Mouse (Mus musculus) neural tube, embryonic 11.5 days (tissue): Measurements from ENCODE around the gene Cd96. TPM values are rescaled to one million over a fixed set of nuclear protein-coding genes. Genes with fewer than 3 reads are reported as not detected.

Experiments
- ATAC-seq: fragments of 200-750 bp; cut with Nextera tagmentation; 2 replicates; pipeline ENCODE4 v1.8.0; 2017; ENCODE audit warnings: moderate number of reproducible peaks, mild to moderate bottlenecking, moderate TSS enrichment, moderate library complexity; ENCODE audit not compliant: insufficient read depth, low FRiP score, low TSS enrichment
- DNase-seq: peaks from one replicate; pipeline ENCODE4 v3.0.0-alpha.2; 2015; ENCODE audit warnings: low spot score
- H3K27ac ChIP-seq: fragments of 300-500 bp; sonication (generic); 2 replicates; pipeline ENCODE4 v1.5.1; 2014; ENCODE audit warnings: low read depth, mild to moderate bottlenecking, low read length
- H3K27me3 ChIP-seq: fragments of 300-500 bp; sonication (generic); 2 replicates; pipeline ENCODE4 v1.6.1; 2014; ENCODE audit warnings: mild to moderate bottlenecking, low read length, mixed read lengths; ENCODE audit not compliant: control insufficient read depth, insufficient read depth
- H3K36me3 ChIP-seq: fragments of 300-500 bp; sonication (generic); 2 replicates; pipeline ENCODE4 v1.6.1; 2014; ENCODE audit warnings: mild to moderate bottlenecking, low read length, moderate library complexity, mixed read lengths; ENCODE audit not compliant: control insufficient read depth, insufficient read depth
- H3K4me1 ChIP-seq: fragments of 300-500 bp; sonication (generic); 2 replicates; pipeline ENCODE4 v1.6.1; 2014; ENCODE audit warnings: low read length, mixed read lengths; ENCODE audit not compliant: control insufficient read depth, insufficient read depth
- H3K4me2 ChIP-seq: fragments of 300-500 bp; sonication (generic); 2 replicates; pipeline ENCODE4 v1.6.1; 2014; ENCODE audit warnings: low read depth, mild to moderate bottlenecking, moderate library complexity
- H3K4me3 ChIP-seq: fragments of 300-500 bp; sonication (generic); 2 replicates; pipeline ENCODE4 v1.5.1; 2014; ENCODE audit warnings: low read depth, low read length
- H3K9ac ChIP-seq: fragments of 300-500 bp; sonication (generic); 2 replicates; pipeline ENCODE4 v1.6.1; 2014; ENCODE audit warnings: mild to moderate bottlenecking, low read length
- H3K9me3 ChIP-seq: fragments of 300-500 bp; sonication (generic); 2 replicates; pipeline ENCODE4 v1.6.1; 2016; ENCODE audit warnings: low read length; ENCODE audit not compliant: control insufficient read depth
- WGBS: fragments of 180-500 bp; shearing (Covaris S2); extraction: QIAGEN DNeasy Blood & Tissue Kit; methylation state at CpG from one replicate; pipeline ENCODE4 v1.1.7; 2014; 5-methylcytosine and 5-hydroxymethylcytosine counted together
- polyA plus RNA-seq: library from polyadenylated mRNA; unstranded; fragments of >200 nt; fragmentation: Nextera tagmentation; extraction: Ambion mirVana; gene quantifications from 2 replicates; pipeline ENCODE4 v1.2.1, GENCODE M21; 2014

Gene Cd96
- polyA plus RNA-seq, 1 experiment from 2014 or later: 0.11 TPM

GRCm38 (mm10) chr16:46120607-46121006 lies 556 bp upstream of the Cd96 start:
- H3K9ac ChIP-seq: no peak overlapping the region
- H3K4me1 ChIP-seq: no peaks in the 10 kb centered on the region
- ATAC-seq (no peak), DNase-seq (no peak)
- H3K9me3 ChIP-seq: no peaks in the 10 kb centered on the region
- H3K27ac ChIP-seq: no peak overlapping the region
- 45% methylated on average over 3 of the region's 3 CpGs for WGBS
- no peaks in the 10 kb centered on the region for H3K27me3 ChIP-seq
- H3K36me3 ChIP-seq: no peaks in the 10 kb centered on the region
- H3K4me3 ChIP-seq: no peak overlapping the region
- H3K4me2 ChIP-seq: no peak overlapping the region

- no peaks in the 10 kb centered on the region for H3K36me3 ChIP-seq
- ATAC-seq (no peak), DNase-seq (no peak)
- H3K9ac ChIP-seq: no peak overlapping the region
- no peaks in the 10 kb centered on the region for H3K9me3 ChIP-seq
- no peaks in the 10 kb centered on the region for H3K4me1 ChIP-seq
- H3K27me3 ChIP-seq: no peaks in the 10 kb centered on the region
- H3K4me3 ChIP-seq: no peak overlapping the region
- WGBS: 92% methylated on average over 3 of the region's 3 CpGs
- no peak overlapping the region for H3K4me2 ChIP-seq
- H3K27ac ChIP-seq: no peak overlapping the region
Observed at GRCm38 (mm10) chr16:46117645-46118044, 2.4 kb downstream of the Cd96 start.

DNA sequence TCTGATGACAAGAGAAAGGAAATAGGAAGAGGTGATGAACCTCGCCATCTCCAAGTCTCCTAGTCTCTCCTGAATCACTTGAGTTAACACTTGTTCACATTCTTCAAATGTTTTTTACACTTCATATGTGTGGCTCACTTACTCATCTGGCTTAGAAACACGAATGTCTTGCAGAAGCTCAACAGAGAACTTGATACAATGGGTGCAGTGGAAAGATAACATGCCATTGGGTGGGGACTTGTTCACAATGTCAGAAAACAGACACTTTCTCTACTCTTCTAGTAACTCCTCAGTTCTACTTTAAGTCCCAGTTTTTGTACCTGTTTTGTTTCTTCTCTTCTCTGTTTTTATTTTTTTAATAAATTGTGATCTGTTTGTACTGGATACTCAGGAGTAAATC lies 5.3 kb downstream of the Cd96 start:
- no peak overlapping the region for H3K27ac ChIP-seq
- H3K27me3 ChIP-seq: no peaks in the 10 kb centered on the region
- no peaks in the 10 kb centered on the region for H3K4me1 ChIP-seq
- ATAC-seq (no peak), DNase-seq (no peak)
- H3K4me3 ChIP-seq: no peak overlapping the region
- 77% methylated on average over 2 of the region's 2 CpGs for WGBS
- H3K9me3 ChIP-seq: no peaks in the 10 kb centered on the region
- H3K4me2 ChIP-seq: no peak overlapping the region
- H3K9ac ChIP-seq: no peak overlapping the region
- H3K36me3 ChIP-seq: no peaks in the 10 kb centered on the region

DNA sequence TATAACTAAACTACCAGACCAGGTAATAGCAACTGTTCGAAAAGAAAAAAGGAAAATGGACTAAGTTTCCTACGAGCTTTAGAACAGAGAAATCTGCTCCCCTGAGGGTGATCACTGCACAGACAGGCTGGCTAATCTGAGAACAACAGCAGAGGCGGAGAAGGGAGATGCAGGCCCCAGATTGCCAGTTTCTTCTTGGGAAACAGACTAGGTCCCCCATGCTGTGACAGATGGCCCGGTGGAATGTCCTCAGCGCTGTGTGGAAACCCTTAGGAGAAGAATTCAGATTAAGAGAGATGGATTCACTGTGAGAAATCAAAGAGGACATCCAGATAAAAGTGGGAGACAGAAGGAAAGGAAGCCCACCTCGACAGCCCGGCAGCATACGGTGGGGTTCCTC lies 10.5 kb downstream of the Cd96 start:
- Histone ChIP-seq H3K27ac (no peak overlapping the region), H3K9ac (no peak overlapping the region), H3K4me1 (no peaks in the 10 kb centered on the region), H3K36me3 (no peaks in the 10 kb centered on the region), H3K4me3 (no peak overlapping the region), H3K4me2 (no peak overlapping the region), H3K9me3 (no peaks in the 10 kb centered on the region), H3K27me3 (no peaks in the 10 kb centered on the region)
- 57% methylated on average over 8 of the region's 8 CpGs for WGBS
- ATAC-seq (no peak), DNase-seq (no peak)

- no peak overlapping the region for H3K4me3 ChIP-seq
- WGBS: 72% methylated on average over 4 of the region's 4 CpGs
Observed at GRCm38 (mm10) chr16:46107431-46107830, 12.6 kb downstream of the Cd96 start.

DNA sequence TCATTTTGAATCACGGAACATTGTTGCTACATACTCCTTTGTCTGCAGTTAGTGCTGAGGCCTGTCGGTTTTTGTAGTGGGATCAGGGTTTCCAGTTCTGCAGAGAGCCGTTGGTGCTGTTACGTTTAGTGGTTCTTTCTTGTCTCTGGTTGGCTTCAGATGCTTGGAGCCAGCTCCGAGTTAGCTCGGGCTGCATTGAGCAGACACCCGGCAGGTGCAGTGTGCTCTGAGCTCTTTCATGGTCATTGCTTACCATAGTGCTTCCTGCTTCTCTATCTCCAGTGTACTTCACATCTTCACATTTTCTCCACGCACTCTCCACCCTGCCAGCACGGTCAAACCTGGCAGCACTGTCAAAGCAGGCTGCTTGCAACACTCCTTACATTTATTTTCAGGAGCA lies 15.6 kb downstream of the Cd96 start:
- 84% methylated on average over 9 of the region's 9 CpGs for WGBS
- DNase-seq: no peak
- Histone ChIP-seq H3K4me2 (no peak overlapping the region), H3K9ac (no peak overlapping the region), H3K4me1 (no peaks in the 10 kb centered on the region), H3K4me3 (no peak overlapping the region), H3K27me3 (no peaks in the 10 kb centered on the region), H3K9me3 (no peaks in the 10 kb centered on the region), H3K27ac (no peak overlapping the region), H3K36me3 (no peaks in the 10 kb centered on the region)
- ATAC-seq: no peak

More at GRCm38 (mm10) chr16:46107431-46107830, 12.6 kb downstream of the Cd96 start:
- no peak for DNase-seq
- Histone ChIP-seq H3K9ac (no peak overlapping the region), H3K36me3 (no peaks in the 10 kb centered on the region), H3K27me3 (no peaks in the 10 kb centered on the region), H3K27ac (no peak overlapping the region), H3K9me3 (no peaks in the 10 kb centered on the region), H3K4me1 (no peaks in the 10 kb centered on the region), H3K4me2 (no peak overlapping the region)
- no peak for ATAC-seq

- DNase-seq: no peak
- H3K4me2 ChIP-seq: no peak overlapping the region
- no peaks in the 10 kb centered on the region for H3K9me3 ChIP-seq
- no peak overlapping the region for H3K9ac ChIP-seq
- no peaks in the 10 kb centered on the region for H3K36me3 ChIP-seq
- no peak overlapping the region for H3K27ac ChIP-seq
- no peaks in the 10 kb centered on the region for H3K27me3 ChIP-seq
- H3K4me3 ChIP-seq: no peak overlapping the region
- no peaks in the 10 kb centered on the region for H3K4me1 ChIP-seq
- ATAC-seq: no peak
- WGBS: 41% methylated on average over 2 of the region's 2 CpGs
Observed at GRCm38 (mm10) chr16:46101748-46102147, 18.3 kb downstream of the Cd96 start.

DNA sequence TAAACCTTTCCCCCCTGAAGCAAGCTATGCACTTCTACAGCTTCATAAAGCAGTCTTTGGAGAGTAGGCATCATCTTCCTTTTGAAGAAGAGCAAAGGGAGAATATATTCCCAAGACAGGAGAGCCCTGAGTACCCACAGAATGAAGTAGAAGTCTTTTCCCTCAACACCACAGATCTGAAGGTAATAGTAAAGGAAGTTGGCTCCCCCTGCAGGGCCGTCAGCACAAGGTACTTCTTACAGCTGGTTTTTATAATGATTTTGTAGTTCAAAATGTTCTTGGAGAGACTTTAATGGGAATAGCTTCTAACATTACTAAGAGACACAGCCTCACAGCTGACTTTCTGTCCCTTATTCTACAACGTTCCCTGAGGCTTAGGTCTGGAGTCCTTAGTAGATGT lies 19.8 kb downstream of the Cd96 start:
- H3K27me3 ChIP-seq: no peaks in the 10 kb centered on the region
- no peak for DNase-seq
- ATAC-seq: no peak
- H3K4me3 ChIP-seq: no peak overlapping the region
- H3K9me3 ChIP-seq: no peaks in the 10 kb centered on the region
- H3K9ac ChIP-seq: no peak overlapping the region
- WGBS: 71% methylated on average over 2 of the region's 2 CpGs
- H3K36me3 ChIP-seq: no peaks in the 10 kb centered on the region
- H3K27ac ChIP-seq: no peak overlapping the region
- H3K4me2 ChIP-seq: no peak overlapping the region
- no peaks in the 10 kb centered on the region for H3K4me1 ChIP-seq

DNA sequence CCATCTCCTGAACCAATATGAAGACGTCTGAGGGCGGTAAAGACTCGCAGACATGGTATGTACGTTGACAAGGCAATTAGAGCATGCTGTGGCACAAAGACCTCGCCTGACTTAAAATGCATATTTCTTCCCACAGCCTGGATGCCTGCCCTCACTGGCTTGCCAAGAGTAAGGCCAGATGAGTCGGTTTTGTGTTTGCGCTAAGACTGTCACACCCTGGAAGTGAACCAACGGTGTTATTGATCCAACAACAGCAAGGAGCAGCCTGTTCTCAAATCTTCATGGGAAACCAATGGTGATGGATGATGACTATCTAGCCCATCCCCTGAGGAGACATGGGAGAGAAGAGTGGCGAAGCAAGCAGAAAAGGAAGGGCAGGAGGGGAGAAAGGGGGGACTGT lies 22.6 kb downstream of the Cd96 start:
- Histone ChIP-seq H3K27ac (no peak overlapping the region), H3K9me3 (no peaks in the 10 kb centered on the region), H3K4me3 (no peak overlapping the region), H3K36me3 (no peaks in the 10 kb centered on the region), H3K27me3 (no peaks in the 10 kb centered on the region), H3K4me2 (no peak overlapping the region), H3K9ac (no peak overlapping the region), H3K4me1 (no peaks in the 10 kb centered on the region)
- DNase-seq: no peak
- no peak for ATAC-seq
- 76% methylated on average over 9 of the region's 9 CpGs for WGBS
